Mouse (Mus musculus) midbrain, embryonic 12.5 days (tissue): ENCODE results near the gene Lrrk2. TPM values are rescaled to one million over a fixed set of nuclear protein-coding genes. Genes with fewer than 3 reads are reported as not detected.
A peak's percentile ranks its signal among the peaks of the same experiment; 100 is the strongest.

Experiments
- ATAC-seq: fragments of 200-750 bp; cut with Nextera tagmentation; 2 replicates; pipeline ENCODE4 v1.8.0; 2017; ENCODE audit warnings: low read depth, moderate TSS enrichment, moderate library complexity; ENCODE audit not compliant: low FRiP score
- H3K27ac ChIP-seq: fragments of 300-500 bp; sonication (generic); replicated peaks from 2 replicates; pipeline ENCODE4 v1.5.1; 2016; ENCODE audit warnings: mild to moderate bottlenecking
- H3K27me3 ChIP-seq: fragments of 300-500 bp; sonication (generic); 2 replicates; pipeline ENCODE4 v1.6.1; 2016; ENCODE audit warnings: mild to moderate bottlenecking
- H3K36me3 ChIP-seq: fragments of 300-500 bp; sonication (generic); 2 replicates; pipeline ENCODE4 v1.6.1; 2016
- H3K4me1 ChIP-seq: fragments of 300-500 bp; sonication (generic); 2 replicates; pipeline ENCODE4 v1.6.1; 2016
- H3K4me2 ChIP-seq: fragments of 300-500 bp; sonication (generic); replicated peaks from 2 replicates; pipeline ENCODE4 v1.6.1; 2016; ENCODE audit warnings: mild to moderate bottlenecking, moderate library complexity
- H3K4me3 ChIP-seq: fragments of 300-500 bp; sonication (generic); 2 replicates; pipeline ENCODE4 v1.5.1; 2016; ENCODE audit warnings: mild to moderate bottlenecking
- H3K9ac ChIP-seq: fragments of 300-500 bp; sonication (generic); replicated peaks from 2 replicates; pipeline ENCODE4 v1.6.1; 2016; ENCODE audit warnings: mild to moderate bottlenecking, moderate library complexity
- H3K9me3 ChIP-seq: fragments of 300-500 bp; sonication (generic); 2 replicates; pipeline ENCODE4 v1.6.1; 2016; ENCODE audit warnings: mild to moderate bottlenecking
- WGBS: fragments of 180-500 bp; shearing (Covaris S2); methylation state at CpG from one replicate; pipeline ENCODE4 v1.1.7; 2016; 5-methylcytosine and 5-hydroxymethylcytosine counted together
- polyA plus RNA-seq: library from polyadenylated mRNA; unstranded; fragments of >200 nt; fragmentation: Nextera tagmentation; extraction: Ambion mirVana; gene quantifications from 2 replicates; pipeline ENCODE4 v1.2.1, GENCODE M21; 2016

Gene Lrrk2
- polyA plus RNA-seq, 1 experiment from 2014 or later, result 4.0 TPM

DNA sequence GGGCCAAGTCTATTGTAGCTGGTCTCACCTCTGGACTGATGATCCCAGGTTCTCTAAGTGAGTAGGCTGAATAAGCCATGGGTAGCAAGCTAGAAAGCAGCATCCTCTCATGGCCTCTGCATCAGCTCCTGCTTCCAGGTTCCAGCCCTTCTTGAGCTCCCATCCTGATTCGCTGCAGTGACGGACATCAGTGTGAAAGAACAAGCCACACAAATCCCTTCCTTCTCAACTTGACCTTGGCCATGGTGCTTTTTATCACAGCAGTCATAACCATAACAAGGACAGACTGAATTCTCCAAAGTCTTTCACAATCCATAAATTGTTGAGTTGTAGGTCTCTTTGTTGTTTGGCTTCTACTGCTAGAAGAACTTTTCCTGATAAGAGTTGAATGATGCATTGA is 20.9 kb downstream of the Lrrk2 start:
- H3K4me1 ChIP-seq, result no peaks in the 10 kb centered on the region
- no peak overlapping the region for H3K9ac ChIP-seq
- no peak overlapping the region for H3K4me3 ChIP-seq
- H3K27me3 ChIP-seq, result no peaks in the 10 kb centered on the region
- WGBS, result 90% methylated on average over 2 of the region's 2 CpGs
- no peak overlapping the region for H3K27ac ChIP-seq
- H3K36me3 ChIP-seq, result no peaks in the 10 kb centered on the region
- no peaks in the 10 kb centered on the region for H3K9me3 ChIP-seq
- H3K4me2 ChIP-seq, result no peak overlapping the region
- no peak for ATAC-seq

- no peak for ATAC-seq
- 67% methylated on average over 1 of the region's 1 CpGs for WGBS
- no peaks in the 10 kb centered on the region for H3K4me1 ChIP-seq
- H3K27me3 ChIP-seq, result no peaks in the 10 kb centered on the region
- no peak overlapping the region for H3K4me2 ChIP-seq
- no peaks in the 10 kb centered on the region for H3K36me3 ChIP-seq
- no peak overlapping the region for H3K9ac ChIP-seq
- no peaks in the 10 kb centered on the region for H3K9me3 ChIP-seq
- H3K4me3 ChIP-seq, result no peak overlapping the region
- no peak overlapping the region for H3K27ac ChIP-seq
Observed at GRCm38 (mm10) chr15:91700841-91701240, 27.9 kb downstream of the Lrrk2 start.

- no peak overlapping the region for H3K4me3 ChIP-seq
- WGBS, result 48% methylated on average over 8 of the region's 8 CpGs
- H3K36me3 ChIP-seq, result no peaks in the 10 kb centered on the region
- ATAC-seq, result no peak
- no peaks in the 10 kb centered on the region for H3K4me1 ChIP-seq
- no peak overlapping the region for H3K4me2 ChIP-seq
- H3K9me3 ChIP-seq, result no peaks in the 10 kb centered on the region
- H3K27me3 ChIP-seq, result no peaks in the 10 kb centered on the region
- H3K27ac ChIP-seq, result no peak overlapping the region
- no peak overlapping the region for H3K9ac ChIP-seq
Observed at GRCm38 (mm10) chr15:91702991-91703715, 30.2 kb downstream of the Lrrk2 start.

GRCm38 (mm10) chr15:91704091-91704490 is 31.1 kb downstream of the Lrrk2 start:
- 81% methylated on average over 7 of the region's 7 CpGs for WGBS
- no peaks in the 10 kb centered on the region for H3K27me3 ChIP-seq
- H3K9ac ChIP-seq, result no peak overlapping the region
- no peak overlapping the region for H3K4me3 ChIP-seq
- H3K4me2 ChIP-seq, result no peak overlapping the region
- H3K27ac ChIP-seq, result no peak overlapping the region
- H3K9me3 ChIP-seq, result no peaks in the 10 kb centered on the region
- H3K36me3 ChIP-seq, result no peaks in the 10 kb centered on the region
- ATAC-seq, result no peak
- H3K4me1 ChIP-seq, result no peaks in the 10 kb centered on the region

DNA sequence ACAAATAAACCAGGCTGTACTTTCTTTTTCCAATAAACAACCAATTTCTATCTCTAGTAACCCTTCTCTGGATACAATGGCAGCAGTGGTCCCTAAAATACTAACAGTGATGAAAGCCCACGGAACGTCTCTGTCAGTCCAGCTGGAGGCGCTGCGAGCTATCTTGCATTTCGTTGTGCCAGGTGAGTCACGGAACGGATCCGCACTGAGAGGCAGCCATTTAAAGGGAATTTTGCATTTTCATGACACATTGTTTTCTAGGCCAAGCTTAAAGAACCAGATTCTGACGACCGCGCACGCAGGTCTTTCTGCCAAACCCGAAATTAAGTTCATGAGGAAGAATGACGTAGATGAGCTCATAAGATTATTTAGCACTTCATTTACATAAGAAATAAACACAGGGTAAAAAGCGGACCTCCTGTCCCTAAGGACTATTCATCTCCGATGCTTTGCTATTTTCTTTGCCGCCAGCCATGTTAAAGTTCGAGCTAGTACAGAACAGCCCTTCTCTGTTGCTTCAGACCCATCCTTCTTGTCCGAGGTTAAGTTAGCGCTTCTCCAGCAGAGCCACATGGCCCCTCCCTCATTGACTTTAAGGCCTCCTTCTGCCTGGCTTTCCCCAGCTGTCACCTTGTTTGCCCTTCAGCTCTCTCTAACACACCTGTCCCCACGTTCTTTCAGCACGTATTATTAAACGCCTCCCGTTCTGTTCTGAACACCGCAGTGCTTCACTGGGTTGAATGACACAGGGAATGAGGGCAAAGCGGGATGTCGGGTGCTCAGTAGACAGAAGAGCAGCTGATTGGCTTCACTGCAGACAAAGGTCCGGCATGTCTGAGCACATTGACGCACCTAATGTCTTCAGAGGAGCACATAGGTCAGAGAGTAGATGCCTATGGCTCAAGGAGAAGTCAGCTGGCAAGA is 36.5 kb downstream of the Lrrk2 start:
- Histone ChIP-seq H3K9ac (peak overlapping the region; percentile 31), H3K4me2 (peak overlapping the region; percentile 49), H3K36me3 (no peaks in the 10 kb centered on the region), H3K9me3 (no peaks in the 10 kb centered on the region), H3K4me1 (0 out of 2 replicates have a peak, but pooled peaks cover 2% of the 10 kb centered on the region), H3K4me3 (peak overlapping the region; percentile 27), H3K27me3 (no peaks in the 10 kb centered on the region), H3K27ac (no peak overlapping the region)
- WGBS, result 29% methylated on average over 29 of the region's 29 CpGs
- peak; percentile 47; the same call in 1 of the 2 replicates for ATAC-seq

- H3K4me2 ChIP-seq, result no peak overlapping the region
- no peak overlapping the region for H3K9ac ChIP-seq
- no peak for ATAC-seq
- H3K4me1 ChIP-seq, result no peaks in the 10 kb centered on the region
- H3K27ac ChIP-seq, result no peak overlapping the region
- no peaks in the 10 kb centered on the region for H3K36me3 ChIP-seq
- H3K27me3 ChIP-seq, result no peaks in the 10 kb centered on the region
- H3K9me3 ChIP-seq, result no peaks in the 10 kb centered on the region
- WGBS, result 77% methylated on average over 14 of the region's 14 CpGs
- no peak overlapping the region for H3K4me3 ChIP-seq
Observed at GRCm38 (mm10) chr15:91735216-91735922, 62.4 kb downstream of the Lrrk2 start.

DNA sequence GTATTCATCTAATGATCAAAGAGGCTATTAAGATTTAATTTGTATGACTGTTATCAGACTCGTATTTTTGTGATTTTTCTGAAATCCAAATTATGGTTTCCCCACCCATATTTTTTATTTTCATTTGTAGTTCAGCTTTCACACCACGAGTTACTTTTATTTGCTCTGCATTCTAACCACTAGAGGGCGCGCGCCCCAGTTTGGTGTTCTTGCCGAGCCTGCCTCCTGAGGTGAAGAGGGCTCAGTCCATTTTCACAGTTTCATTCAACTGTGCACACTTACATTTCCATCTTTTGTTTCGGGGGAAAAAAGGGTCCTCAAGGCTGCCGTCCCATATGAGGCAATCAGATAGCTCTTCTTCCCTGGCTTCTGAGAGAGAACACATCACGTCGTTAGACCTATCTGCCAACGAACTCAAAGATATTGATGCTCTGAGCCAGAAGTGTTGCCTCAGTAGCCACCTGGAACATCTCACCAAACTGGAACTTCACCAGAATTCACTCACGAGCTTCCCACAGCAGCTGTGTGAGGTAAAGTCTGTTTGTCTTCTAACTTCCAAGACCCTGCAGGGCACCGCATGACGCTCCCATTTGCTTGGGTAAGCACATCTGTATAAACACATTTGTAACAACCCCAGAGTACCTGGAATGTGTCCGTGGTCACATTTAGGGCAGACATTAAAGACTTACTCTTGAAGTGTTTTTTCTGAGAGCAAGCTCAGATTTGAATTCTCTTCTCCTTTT is 64.0 kb downstream of the Lrrk2 start:
- no peak overlapping the region for H3K9ac ChIP-seq
- H3K4me1 ChIP-seq, result no peaks in the 10 kb centered on the region
- H3K4me3 ChIP-seq, result no peak overlapping the region
- H3K36me3 ChIP-seq, result no peaks in the 10 kb centered on the region
- no peak for ATAC-seq
- 42% methylated on average over 15 of the region's 15 CpGs for WGBS
- H3K27ac ChIP-seq, result no peak overlapping the region
- H3K4me2 ChIP-seq, result no peak overlapping the region
- no peaks in the 10 kb centered on the region for H3K9me3 ChIP-seq
- no peaks in the 10 kb centered on the region for H3K27me3 ChIP-seq

GRCm38 (mm10) chr15:91738808-91739207 is 65.8 kb downstream of the Lrrk2 start:
- H3K4me1 ChIP-seq, result no peaks in the 10 kb centered on the region
- H3K27me3 ChIP-seq, result no peaks in the 10 kb centered on the region
- no peaks in the 10 kb centered on the region for H3K36me3 ChIP-seq
- no peaks in the 10 kb centered on the region for H3K9me3 ChIP-seq
- WGBS, result 85% methylated on average over 9 of the region's 9 CpGs
- H3K4me2 ChIP-seq, result no peak overlapping the region
- ATAC-seq, result no peak
- H3K27ac ChIP-seq, result no peak overlapping the region
- H3K9ac ChIP-seq, result no peak overlapping the region
- no peak overlapping the region for H3K4me3 ChIP-seq

GRCm38 (mm10) chr15:91745501-91745900 is 72.5 kb downstream of the Lrrk2 start:
- no peaks in the 10 kb centered on the region for H3K36me3 ChIP-seq

GRCm38 (mm10) chr15:91752111-91752510 is 79.1 kb downstream of the Lrrk2 start:
- Histone ChIP-seq H3K9me3 (no peaks in the 10 kb centered on the region), H3K4me1 (peaks cover 4% of the 10 kb centered on the region; the same call in 1 of the 2 replicates), H3K9ac (no peak overlapping the region), H3K4me2 (no peak overlapping the region), H3K4me3 (no peak overlapping the region), H3K27me3 (no peaks in the 10 kb centered on the region), H3K36me3 (no peaks in the 10 kb centered on the region), H3K27ac (no peak overlapping the region)
- WGBS, result 59% methylated on average over 12 of the region's 12 CpGs
- no peak for ATAC-seq

More at GRCm38 (mm10) chr15:91745501-91745900, 72.5 kb downstream of the Lrrk2 start:
- no peaks in the 10 kb centered on the region for H3K9me3 ChIP-seq
- no peak overlapping the region for H3K4me2 ChIP-seq
- WGBS, result 88% methylated on average over 4 of the region's 4 CpGs
- no peaks in the 10 kb centered on the region for H3K4me1 ChIP-seq
- no peak overlapping the region for H3K9ac ChIP-seq
- ATAC-seq, result no peak
- no peak overlapping the region for H3K27ac ChIP-seq
- no peak overlapping the region for H3K4me3 ChIP-seq
- no peaks in the 10 kb centered on the region for H3K27me3 ChIP-seq

- Histone ChIP-seq H3K27me3 (no peaks in the 10 kb centered on the region), H3K9ac (no peak overlapping the region), H3K4me2 (no peak overlapping the region), H3K27ac (no peak overlapping the region), H3K36me3 (no peaks in the 10 kb centered on the region), H3K9me3 (no peaks in the 10 kb centered on the region), H3K4me1 (peaks cover 4% of the 10 kb centered on the region; the same call in 1 of the 2 replicates), H3K4me3 (no peak overlapping the region)
- WGBS, result 78% methylated on average over 14 of the region's 14 CpGs
- ATAC-seq, result no peak
Observed at GRCm38 (mm10) chr15:91753378-91754080, 80.6 kb downstream of the Lrrk2 start.
